Mouse (Mus musculus) gastrocnemius, postnatal 10 days (tissue): ENCODE results near the gene Frem2. TPM values are rescaled to one million over a fixed set of nuclear protein-coding genes. Genes with fewer than 3 reads are reported as not detected.

Experiments
- DNase-seq: peaks from one replicate; pipeline ENCODE4 v3.0.0; 2021; ENCODE audit warnings: mixed read lengths
- total RNA-seq, 2 experiments: library from RNA; stranded (reverse); gene quantifications; 2 replicates each; pipeline ENCODE4 v1.2.3; 2021

Frem2 gene
- total RNA-seq, 2 experiments from 2014 or later, result 14.0 to 16.7 TPM

DNA sequence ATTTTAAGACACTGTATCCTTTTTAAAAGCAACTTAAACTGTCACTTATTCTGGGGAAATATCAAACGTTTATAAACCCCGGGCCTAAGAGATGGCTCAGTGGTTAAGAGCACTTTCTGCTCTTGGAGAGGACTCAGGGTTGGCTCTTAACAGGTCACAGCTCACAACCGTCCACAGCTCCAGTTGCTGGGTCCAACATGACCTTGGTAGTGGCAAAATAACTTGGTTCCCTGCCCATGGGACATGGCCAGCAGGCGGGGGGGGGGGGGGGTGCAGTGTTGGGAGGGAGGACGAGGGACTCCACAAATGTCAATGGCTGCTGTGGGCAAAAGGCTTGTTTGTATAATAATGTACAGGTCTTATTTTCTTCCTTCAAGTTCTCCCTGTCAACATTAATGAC lies 189.8 kb downstream of the Frem2 start:
- DNase-seq, result no peak

DNA sequence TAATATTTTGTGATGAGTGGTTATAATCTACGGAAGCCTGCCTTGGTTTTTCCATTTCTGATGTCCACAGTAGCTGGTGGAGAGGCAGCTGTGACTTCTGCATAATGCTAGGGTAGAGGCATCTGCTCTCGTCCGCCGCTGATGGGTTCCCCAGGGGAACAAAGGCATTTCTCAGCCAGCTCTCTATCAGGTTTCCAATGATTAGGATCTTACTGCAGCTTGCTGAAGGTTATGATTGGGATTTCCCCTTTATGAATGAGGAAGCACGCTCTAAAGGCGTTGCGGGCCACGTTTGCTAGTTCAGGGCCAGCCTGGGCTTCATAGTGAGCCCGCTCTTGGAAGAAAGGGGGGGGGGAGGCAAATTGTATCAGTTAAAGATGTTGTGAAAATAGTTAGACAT lies 190.7 kb downstream of the Frem2 start:
- DNase-seq, result no peak

DNA sequence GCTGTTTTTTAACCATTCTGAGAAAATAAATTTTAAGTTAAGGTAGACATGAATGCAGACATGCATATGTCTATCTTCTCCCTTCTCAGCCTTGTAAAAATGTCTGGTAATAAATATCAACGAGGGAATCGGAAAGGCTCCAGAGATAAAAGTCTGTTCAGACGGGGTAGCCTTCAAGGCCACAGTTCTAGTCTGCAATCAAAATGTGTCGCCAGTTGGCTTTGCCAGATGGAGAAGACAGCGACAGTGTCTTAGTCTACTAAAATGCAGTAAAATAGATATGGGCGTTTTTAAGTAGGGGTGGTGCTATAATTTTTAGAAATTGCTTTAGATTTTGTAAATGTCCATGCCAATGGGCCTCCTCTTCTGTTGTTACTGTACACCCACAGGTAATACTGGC lies 191.8 kb downstream of the Frem2 start:
- DNase-seq, result no peak

DNA sequence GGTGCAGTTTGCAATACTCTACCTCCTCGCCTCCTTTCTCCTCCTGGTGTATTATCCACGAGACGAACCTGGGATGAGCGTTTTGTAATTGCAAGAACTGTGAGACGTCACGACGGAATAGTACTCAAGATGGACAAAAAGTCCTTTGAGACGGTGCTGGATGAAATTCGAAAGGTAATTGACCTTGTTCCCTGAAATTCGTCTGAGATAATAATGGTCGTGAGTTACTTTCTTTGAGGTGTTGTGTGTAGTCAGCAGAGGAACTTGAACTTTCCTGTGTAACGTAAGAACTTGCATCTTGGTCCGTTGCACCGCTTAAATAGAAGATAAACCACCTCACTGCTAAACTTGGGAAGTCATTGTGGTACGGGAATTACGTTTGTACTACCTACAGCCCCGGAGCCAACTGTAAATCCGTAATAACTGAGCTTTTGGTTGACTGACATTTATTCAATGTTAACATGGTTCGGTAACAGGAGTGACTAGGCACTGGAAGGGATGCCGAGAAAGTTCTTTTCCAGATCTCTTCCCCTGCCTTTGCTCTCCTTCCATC lies 192.9 kb downstream of the Frem2 start:
- DNase-seq, result no peak

Other genes starting within 250 kb of the Frem2 start
- 1 to 10 TPM; 4.1 to 5.2 TPM for gene Nhlrc3, start 194.0 kb downstream of the Frem2 start, total RNA-seq
- 10 to 100 TPM in 1 of 2 experiments, 1 to 10 TPM in 1; 9.6 to 11.9 TPM for gene Proser1, start 193.7 kb downstream of the Frem2 start, total RNA-seq
- not detected for gene Stoml3, start 168.7 kb downstream of the Frem2 start, total RNA-seq
- gene Gm10985, start 187.7 kb upstream of the Frem2 start, total RNA-seq, result not detected
- 10 to 100 TPM; 44.6 to 49.8 TPM for gene Ufm1, start 206.5 kb upstream of the Frem2 start, total RNA-seq